Mouse (Mus musculus): ENCODE data around the gene Kat14.
"Not testable (repeated sequence)": the region's sequence is repeated elsewhere in the genome, so short reads cannot be mapped to it uniquely, and the experiment has no call there.

The Kat14 gene

GRCm38 (mm10) chr2:144368400-144369019 is at the start of gene Kat14, which contains the start of gene Pet117:
Gene Kat14, plus strand, starts transcription at chr2:144368983.
Gene Pet117, plus strand, starts transcription at chr2:144368996.
- DNase-seq = peak; percentile 99

- no peak for DNase-seq
These were observed 44.6 kb upstream of the Kat14 start for GRCm38 (mm10) chr2:144324218-144324617.

DNA sequence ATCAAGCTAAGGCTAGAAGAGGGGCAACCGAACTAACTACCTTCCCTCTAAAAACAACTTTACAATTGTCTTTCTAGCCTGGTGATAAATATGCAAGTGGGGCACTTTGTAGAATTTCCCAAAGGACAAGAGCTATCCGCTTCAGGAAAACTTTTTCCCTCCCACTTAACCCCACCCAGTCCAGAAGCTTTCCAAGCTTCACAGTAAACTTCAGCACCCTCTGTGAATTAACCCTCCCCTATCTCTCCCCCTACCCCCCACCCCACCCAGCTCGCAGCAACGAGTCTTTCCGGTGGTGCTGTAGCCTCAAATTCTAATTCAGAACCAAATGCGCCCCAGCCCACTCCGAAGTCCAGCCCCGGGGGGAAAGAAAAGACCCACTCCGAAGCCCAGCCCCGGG is 39.3 kb upstream of the Kat14 start:
- DNase-seq = no peak

DNA sequence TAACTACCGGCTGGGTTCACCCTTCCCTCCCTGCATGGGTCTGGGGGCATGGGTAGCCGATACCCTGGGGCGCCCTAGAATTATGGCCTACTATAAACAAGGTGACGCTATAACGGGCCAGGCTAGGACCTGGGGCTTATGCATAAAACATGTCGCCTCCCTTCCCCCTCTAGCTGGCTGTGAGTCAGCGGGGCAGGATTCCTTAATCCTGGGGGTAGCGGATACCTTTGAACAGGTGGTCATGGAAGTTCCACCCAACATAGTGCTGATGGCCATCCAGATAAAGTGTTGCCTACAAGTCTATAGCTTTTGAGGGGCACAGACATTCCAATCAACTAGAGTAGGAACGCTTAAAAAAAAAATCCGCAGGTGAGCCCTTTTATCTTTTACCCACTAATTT is 38.8 kb upstream of the Kat14 start:
- peak; percentile 27 to 41 for DNase-seq

DNA sequence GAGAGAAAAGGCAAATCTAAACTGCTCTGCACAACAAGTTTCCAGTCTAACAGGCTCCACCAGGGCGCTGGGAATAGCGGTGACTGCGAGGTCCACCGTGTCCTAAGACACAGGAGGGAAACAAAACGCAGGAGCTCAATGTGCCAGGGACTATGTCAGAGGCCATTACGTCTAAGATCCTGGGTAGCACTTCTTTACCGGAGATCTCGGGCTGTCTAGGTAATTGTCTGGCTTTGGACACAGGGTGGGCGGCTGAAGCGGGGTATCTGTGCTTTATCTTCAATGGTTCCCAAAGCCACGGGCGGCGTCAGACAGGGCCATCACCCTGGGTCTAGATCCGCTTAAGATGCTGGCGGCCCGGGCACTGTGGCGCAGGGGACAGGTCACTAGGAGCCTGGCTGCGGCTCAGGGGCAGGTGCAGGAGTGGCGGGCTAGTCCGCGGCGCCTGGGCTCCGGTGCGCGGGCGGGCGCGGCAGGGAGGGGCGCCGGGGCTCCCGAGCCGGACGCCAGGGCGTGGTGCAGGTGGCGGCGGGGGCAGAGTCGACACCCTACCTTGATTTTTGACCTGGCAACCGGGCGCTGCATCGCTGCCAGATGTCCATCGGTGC is 38.3 kb upstream of the Kat14 start:
- DNase-seq = peak; percentile 46 to 66

GRCm38 (mm10) chr2:144330960-144331371 is 37.8 kb upstream of the Kat14 start:
- peak in 1 of 2 experiments; percentile 76 for DNase-seq

GRCm38 (mm10) chr2:144331401-144332302 is 37.1 kb upstream of the Kat14 start, which contains the start of gene Ovol2:
Gene Ovol2, minus strand, starts transcription at chr2:144332146.
- peak; percentile 75 to 87 for DNase-seq

- no peak for DNase-seq
These were observed 36.3 kb upstream of the Kat14 start for GRCm38 (mm10) chr2:144332486-144332885.

- DNase-seq = peak in 1 of 2 experiments; percentile 10
These were observed 35.5 kb upstream of the Kat14 start for GRCm38 (mm10) chr2:144333138-144333842.

- no peak for DNase-seq
These were observed 31.6 kb upstream of the Kat14 start for GRCm38 (mm10) chr2:144337230-144337629.

DNA sequence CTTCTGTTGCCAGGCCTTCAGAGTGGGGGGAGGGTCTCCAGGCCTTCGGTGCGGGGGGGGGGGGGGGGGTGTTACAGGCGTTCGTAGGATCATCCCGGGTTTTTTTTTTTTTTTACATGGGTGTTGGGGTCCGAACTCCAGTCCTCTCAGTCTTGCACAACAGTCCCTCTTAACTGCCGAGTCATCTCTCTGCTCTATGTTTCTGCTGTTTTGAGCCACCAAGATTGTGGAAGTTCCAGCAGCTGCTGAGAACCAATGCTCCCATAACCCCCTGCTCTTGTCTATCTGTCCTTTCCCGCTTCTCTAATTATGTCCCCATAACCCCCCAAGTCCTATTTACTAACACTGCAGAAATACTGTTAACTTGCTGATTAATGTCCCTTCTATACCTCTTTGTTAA is 31.1 kb upstream of the Kat14 start:
- DNase-seq = no peak

DNA sequence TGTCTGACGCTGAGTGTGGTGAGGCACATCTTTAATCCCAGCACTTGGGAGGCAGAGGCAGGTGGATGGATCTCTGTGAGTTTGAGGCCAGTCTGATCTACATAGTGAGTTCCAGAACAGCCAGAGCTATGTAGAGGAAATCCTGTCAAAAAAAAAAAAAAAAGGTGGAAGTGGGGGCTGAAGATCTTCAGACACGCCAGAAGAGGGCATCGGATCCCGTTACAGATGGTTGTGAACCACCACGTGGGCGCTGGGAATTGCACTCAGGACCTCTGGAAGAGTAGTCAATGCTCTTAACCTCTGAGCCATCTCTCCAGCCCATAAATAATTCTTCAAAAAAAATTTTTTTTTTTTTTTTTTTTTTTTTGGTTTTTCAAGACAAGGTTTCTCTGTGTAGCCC is 30.6 kb upstream of the Kat14 start:
- DNase-seq = not testable (repeated sequence)

DNA sequence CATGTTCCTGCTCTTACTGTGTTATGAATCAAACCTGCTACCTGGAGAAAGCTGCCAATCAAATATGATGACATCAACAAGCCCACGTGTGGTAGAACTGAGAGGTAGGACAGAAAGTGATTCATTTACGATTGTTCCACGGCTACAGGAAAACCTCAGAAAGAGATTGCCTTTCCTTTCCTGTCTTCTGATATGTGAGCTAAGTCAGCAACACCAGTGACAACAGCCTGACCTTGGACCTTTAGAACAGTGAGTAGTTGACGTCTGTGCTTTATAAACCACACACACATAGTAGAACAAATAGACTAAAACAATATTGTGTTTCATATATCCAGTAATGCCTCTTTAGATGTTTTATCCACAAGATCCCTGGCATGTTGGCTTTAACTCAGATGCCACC is 25.6 kb upstream of the Kat14 start:
- no peak for DNase-seq

GRCm38 (mm10) chr2:144348525-144348924 is 20.3 kb upstream of the Kat14 start:
- DNase-seq = no peak

- DNase-seq = no peak
These were observed 15.9 kb upstream of the Kat14 start for GRCm38 (mm10) chr2:144352843-144353242.

- DNase-seq = no peak
These were observed 238 bp downstream of the Kat14 start for GRCm38 (mm10) chr2:144369020-144369421.

DNA sequence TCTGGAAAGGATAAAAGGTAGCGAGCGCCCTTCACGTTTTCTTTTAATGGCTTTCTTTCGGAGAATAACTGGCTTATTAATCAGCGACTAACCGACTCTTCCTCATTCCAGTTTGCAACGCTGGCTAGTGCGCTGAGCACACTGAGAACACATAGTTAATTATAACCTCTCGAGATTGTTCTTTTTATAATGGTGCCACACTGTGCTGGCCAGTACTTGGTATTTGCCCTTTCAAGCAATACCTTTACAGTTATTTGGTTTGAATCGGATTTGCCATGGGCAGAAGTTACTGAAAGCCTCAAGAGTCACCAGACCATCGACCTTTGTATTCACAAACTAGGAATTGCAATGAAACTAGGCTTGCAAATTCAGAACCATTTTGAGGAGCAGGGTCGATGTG is 728 bp downstream of the Kat14 start:
- DNase-seq = peak; percentile 17 to 57

GRCm38 (mm10) chr2:144371566-144371965 is 2.8 kb downstream of the Kat14 start:
- no peak for DNase-seq

DNA sequence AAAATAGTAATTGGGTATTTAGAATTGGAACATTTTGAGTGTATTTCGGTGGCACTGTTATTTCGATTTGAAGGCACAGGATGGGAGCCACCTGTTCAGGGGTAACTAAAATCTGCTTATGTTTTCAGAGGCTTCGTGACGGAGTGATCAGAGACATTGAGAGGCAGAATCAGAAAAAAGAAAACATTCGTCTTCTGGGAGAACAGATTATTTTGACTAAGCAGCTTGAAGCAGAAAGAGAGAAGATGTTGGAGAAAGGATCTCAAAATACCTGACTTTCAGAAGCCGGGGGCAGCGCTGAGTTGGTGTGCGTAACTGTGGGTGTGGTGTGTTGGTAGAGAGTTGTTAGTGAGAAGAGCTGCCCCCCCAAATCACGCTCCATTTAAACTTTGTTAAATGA is 4.3 kb downstream of the Kat14 start:
- DNase-seq = no peak

GRCm38 (mm10) chr2:144375063-144375703 is 6.4 kb downstream of the Kat14 start:
- DNase-seq = no peak

DNA sequence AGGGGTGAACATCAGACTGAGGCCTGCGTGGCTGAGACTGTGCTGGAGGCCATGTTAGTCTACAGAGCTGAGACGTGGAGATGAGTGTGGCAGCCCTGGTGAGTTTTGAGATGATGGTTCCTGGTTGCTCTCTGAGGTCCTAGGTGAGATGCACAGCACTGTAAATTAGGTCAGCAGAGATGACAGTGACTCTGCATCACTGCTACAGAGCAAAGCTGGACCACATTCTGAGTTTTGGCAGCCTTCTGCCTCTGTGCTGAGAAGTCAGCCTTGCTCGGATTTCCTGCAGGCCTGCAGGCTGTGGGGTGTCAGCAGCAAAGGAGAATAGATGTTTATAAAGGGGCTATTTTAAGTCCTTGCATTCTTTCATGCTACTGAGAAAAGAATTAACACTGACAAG is 12.5 kb downstream of the Kat14 start:
- DNase-seq = no peak

DNA sequence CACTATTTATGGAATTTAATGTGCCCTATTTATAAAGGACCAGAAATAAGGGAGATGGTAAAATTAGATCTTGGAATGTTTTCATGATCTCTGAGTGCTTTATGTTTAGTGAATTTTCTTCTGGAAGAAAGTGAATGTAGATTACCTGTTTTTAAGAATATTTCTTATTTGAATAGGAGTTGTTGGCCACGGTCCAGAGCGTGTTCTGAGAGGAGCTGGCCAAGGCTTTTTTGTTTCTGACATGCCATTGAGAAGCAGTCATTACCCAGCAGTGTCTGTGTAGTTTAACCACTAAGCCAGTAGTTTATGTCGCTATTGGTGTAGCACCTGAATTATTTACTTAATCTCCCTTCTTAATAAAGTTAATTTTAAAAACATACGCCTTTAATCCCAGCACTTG is 13.0 kb downstream of the Kat14 start:
- no peak for DNase-seq
